Mouse (Mus musculus) testis, adult 2 months (tissue): ENCODE data around the gene Arl4c.

ENCODE experiments used
- CTCF ChIP-seq: fragments of 200-500 bp; IDR thresholded peaks from 2 replicates; pipeline ENCODE4 v1.5.1; 2012; ENCODE audit warnings: low read depth, mild to moderate bottlenecking, inconsistent platforms, low read length, moderate library complexity; ENCODE audit not compliant: control insufficient read depth, insufficient read depth, insufficient replicate concordance
- POLR2A ChIP-seq: fragments of 200-500 bp; IDR thresholded peaks from 2 replicates; pipeline ENCODE4 v1.6.1; 2012; ENCODE audit warnings: low read depth, mild to moderate bottlenecking, inconsistent platforms, low read length, moderate library complexity; ENCODE audit not compliant: control insufficient read depth

- no peak for TF ChIP-seq CTCF
- TF ChIP-seq POLR2A: no peak
Measured at GRCm38 (mm10) chr1:88698926-88699325, 3.1 kb downstream of the Arl4c start.
